Mouse (Mus musculus) testis, postnatal 10 days (tissue): ENCODE measurements at regions not wholly inside any gene's neighbourhood (a gene's known extent, or its start where the extent isn't known, plus 50 kb on each side); places are given as distances from the start of the nearest gene placed in this dataset.
"Not testable (repeated sequence)": the region's sequence is repeated elsewhere in the genome, so short reads cannot be mapped to it uniquely, and the experiment has no call there.

Experiments used
- DNase-seq: peaks from one replicate; pipeline ENCODE4 v3.0.0; 2021; ENCODE audit warnings: low spot score

DNA sequence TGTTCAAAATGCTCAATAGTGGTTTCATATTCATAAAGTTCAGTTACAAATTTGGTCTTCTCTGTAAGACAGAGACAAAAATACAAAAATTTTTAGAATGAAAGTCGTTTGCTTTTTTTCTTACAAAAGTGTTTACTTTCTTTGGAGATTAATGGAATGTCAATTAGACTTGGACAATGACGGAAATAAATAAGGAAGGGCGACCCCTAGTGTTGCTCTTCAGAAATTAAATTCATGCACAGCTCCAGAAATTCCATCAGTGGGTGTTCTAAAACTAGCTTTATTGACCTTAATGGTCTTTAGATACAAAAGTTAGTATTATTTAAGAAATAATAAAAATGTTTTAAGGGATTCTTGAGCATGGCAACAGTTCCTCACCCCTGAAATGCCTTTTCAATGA is 141.8 kb upstream of the Lama2 start:
- DNase-seq, result peak; percentile 42

DNA sequence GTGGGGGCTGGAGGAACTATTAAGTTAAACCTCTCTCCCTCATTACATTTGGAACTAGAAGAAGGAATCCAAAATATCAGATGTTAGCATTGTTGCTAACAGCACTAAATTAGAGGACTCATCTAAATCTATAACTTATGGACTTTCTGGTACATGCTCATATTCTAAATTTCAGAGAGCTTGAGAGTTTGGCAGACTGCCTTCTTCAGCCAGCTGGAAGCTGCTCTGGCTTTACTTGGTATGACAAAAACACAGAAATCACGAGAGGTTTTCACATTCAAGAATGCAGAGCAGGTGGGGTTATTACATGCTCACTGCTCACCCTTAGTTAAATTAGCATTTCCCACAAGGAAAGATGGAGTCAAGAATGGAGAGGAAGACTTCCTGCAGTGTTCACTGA is 182.8 kb upstream of the Lama2 start:
- DNase-seq, result no peak

DNA sequence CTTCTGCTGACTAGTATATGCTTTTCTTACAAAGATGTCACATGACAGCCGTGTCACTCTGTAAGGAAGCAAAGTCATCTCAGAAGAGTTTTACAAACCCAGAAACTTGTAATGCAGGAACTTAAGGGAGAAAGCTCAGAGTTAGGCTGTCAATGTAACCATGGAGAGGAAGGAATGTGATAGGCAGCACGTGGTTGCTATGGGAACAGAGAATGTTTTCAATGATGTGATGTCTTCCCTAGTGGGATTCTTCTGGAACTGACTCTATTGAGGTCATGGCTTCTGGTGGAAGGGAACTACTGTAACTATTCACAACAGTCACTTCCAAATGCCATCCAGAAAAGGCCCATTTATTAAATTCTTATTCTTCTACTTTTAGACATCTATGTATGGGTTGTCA is 190.0 kb upstream of the Lama2 start:
- no peak for DNase-seq

DNA sequence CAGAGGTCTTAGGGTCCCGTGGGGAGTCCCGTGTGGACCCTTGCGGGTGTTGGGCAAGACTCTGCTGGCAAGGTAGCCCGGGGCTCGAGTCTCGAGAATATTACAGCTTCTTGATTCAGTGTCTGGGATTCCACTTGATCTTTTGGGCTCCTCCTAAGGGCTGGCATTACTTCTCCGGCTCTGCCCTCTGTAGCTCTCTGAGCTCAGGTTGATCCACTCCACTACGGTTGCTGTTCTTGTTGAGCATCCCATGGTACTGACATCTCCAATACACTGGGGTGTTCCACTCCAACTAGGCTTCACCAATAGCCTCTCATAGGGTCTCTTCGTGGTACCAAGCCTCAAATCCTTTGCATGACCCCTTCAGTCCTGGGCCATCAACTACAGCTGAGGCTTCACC is 206.1 kb upstream of the Lama2 start:
- not testable (repeated sequence) for DNase-seq

DNA sequence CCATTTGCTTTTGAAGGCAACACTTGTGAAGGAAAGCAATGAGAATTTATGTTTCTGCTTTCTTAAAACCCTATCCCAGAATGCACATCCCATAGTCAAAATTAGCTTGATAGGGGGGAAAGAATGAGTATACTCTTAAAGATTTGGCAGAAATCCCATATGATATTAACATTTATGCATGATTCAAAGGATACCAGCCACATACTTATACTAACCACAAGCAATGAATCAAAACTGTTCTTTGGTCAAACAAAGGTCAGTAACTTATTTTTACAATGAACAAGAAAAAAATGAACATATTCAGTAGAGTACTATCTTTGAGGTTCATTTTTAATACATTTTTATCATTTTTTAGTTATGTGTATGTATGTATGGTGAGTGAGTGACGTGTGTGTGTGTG is 208.8 kb upstream of the Lama2 start:
- DNase-seq, result no peak

DNA sequence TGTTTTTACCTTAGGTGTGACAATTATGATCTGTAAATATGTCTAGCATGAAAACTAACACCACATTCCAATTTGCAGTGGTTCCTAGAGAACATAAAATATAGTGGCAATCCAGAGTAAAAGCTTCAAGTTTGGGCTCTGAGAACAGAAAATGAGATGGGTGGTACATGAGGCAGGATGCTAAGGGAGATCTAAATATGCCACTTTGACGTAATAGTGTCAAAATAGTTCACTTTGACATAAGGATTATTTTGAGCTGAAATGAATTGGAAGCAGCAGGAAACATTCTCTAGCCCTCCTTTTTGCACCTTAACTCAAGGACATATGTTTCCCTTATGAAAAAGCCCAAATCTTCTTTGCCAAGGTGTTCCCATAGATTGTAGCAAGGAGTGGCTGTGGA is 219.1 kb upstream of the Lama2 start:
- DNase-seq, result no peak

DNA sequence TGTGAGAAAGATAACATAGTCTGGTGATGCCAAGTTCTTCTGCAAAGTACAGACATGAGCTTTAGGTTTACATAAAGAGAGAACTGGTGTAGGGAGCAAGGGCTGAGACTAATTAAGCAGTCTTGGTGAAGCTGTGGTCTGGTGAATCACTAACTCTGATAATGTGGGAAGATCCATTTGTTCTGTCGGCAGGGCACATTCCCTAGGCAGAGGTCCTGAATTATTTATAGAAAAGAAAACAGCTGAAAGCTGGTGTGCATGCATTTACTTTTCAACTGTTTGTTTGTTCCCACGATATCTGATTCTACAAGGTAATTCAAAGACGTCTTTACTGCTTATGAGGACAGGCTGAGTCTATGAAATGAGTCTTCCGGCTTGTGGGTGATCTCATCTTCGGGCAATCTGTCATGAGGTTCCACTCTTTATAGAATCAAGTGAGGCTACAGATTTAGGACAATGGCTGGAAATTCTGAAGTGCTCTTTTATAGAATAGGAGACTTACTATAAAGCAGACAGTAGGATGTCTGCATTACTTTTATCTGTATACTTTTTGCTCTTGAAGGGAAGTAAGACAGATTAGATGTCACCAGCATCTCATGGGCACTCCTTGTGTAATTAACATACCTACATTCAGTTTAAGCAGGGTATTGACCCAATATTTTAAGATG is 221.6 kb upstream of the Lama2 start:
- DNase-seq, result no peak

DNA sequence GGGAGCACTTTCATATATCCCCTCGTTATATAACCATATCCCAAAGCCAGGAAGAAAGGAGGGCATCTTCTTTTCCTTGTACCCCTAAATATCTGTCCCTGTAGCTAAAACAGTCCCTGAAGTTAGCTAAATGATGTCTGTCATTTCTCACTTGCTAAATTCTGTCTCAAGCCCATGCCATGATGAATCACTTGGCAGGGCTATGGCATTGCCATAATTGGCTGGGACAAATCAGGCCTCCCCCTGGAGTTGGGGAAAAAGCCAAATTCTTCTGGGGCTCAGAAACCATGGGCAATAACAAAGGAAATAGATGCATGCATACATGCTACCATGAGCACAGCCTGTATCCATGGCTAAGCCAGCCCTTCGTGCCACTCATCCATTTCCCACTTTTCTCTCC is 223.5 kb upstream of the Lama2 start:
- DNase-seq, result no peak

DNA sequence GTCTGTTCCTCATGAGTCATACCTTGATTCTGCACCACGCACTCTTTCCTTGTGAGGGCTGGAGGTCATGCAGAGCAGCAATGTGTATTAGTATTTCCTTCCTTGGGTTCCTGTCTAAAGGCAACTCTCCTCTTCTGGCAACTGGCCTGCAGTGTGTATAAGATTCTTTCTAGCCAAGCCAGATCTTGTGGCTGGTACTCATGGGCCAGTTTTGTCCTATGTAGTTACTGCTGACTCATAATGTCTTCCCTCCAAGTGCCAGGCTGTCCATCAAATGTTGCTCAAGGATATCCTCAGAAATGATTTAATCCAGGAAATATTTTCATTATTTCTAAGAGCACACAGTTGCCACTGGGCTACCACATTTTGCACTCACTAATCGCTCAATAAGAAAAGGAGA is 211.0 kb upstream of the Ptprk start:
- DNase-seq, result no peak

DNA sequence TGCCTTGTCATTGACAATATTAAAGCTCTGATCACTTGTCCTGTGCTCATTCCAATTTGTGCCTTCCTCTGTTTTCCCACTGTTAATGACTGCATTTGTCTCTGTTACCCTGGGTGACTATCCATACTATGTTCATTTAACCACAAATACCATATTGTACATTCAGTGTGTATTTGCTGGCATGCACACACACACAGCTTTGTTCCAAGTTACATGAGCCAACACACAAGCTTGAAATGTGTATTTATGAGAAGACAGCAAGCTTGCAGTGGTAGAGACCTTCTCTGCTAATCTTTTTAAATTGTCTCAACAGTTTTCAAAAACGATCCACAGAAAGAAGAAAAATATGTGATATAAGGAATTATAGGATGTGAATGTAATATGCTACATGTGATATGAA is 193.8 kb upstream of the Ptprk start:
- no peak for DNase-seq

DNA sequence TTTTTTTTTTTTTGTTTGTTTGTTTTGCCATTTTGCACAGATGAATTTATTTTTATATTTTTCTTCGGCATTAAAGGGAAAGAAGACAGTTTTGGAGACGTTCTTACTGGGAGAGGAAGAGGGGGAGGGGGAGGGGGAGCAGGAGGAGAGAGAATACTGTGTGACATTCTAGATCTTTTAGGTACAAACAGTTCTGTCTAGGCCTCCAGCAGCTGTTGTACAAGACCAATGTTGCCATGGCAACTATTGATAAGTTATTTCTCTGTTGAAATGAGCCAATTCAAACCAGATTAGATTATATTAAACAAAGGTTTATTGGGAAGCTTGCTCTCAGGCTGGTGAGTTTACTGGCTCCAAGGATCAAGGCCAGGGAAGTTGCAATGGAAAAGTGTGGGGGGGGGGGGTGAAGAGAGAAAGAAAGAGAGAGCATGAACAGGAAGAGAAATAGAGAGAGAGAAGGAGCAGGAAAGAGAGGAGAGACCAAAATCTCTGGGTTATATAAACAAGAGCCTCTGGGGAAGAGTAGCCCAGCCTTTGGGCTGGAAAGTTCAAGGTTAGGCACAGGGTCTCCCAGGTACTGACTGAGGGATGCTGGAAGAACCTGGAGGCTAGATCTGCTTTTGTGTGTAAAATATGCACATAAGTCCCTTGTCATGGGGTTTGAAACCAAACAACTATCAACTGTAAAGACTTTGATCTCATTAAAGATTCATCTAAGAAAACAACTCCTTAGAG is 182.7 kb upstream of the Ptprk start:
- peak; percentile 41 for DNase-seq

DNA sequence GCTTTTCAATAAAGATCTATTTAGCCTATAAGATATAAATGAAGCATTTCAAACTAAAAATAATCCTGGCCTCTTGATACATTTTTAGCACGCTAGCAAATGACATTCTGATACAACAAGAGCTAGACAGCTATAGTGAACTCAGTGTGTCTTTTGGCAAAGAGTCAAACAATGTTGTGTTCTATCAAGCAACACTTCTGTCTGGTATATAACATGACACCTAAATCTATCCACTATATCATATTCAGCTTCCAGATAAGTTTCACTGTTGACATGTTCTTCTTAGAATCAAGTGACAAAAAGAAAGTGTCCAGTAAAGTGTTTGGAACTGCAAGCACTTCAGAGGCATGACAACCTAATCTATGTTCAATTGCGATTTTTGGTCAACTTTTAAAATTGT is 158.2 kb upstream of the Ptprk start:
- no peak for DNase-seq

DNA sequence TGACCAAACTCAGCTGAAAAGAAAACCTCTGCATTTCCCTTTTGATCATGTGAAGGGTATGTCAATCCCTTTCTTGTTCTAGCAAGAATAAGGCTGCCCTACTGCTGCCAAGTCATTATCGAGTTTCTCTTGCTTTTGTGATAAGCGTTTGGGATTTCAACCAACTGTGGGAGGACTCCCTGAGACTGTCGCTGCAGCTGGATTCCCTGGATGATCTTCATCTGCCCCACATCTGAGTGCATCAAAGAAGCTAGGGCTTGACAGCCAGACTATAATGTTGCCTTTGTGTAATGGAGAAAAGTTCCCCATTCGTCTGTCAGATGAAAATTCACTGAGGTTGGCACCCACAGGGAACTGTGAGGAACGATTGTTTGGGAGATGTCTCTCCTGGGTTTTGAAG is 147.4 kb upstream of the Ptprk start:
- no peak for DNase-seq

DNA sequence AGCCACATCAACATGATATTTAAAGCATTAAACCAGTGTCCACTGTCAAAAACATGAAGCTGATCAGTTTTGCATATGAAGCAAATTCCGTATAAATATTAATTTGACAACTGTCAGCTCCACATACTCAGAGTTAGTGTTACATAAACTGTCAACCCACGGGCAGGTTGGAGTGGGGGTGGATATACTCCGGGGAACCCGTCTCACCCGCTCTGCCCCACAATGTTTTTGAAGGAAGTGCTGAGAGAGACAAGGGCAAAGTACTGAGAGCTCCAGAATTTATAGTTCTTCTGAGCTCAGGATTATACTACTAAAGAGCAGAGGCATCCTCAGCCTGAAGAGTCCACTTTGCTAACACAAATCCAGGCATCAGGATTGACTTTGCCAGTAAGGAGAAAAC is 132.5 kb upstream of the Ptprk start:
- no peak for DNase-seq

DNA sequence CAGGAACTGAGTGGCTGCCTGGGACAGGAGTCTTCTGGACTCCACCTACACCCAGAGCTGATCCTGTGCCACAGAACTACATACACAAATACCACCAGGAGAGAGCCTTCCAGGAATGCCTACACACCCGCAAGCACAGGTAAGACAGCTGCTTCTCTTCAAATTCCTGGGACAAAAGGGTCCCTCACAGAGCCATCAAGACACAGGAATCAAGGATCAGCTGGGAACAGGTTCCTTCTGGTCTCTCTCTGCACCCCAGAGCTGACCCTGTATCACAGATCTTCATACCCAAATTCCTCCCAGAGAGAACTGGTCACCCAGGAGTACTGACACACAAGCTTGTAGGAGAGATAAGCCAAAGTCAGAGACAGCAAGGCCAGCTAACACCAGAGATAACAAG is 125.5 kb upstream of the Ptprk start:
- no peak for DNase-seq

DNA sequence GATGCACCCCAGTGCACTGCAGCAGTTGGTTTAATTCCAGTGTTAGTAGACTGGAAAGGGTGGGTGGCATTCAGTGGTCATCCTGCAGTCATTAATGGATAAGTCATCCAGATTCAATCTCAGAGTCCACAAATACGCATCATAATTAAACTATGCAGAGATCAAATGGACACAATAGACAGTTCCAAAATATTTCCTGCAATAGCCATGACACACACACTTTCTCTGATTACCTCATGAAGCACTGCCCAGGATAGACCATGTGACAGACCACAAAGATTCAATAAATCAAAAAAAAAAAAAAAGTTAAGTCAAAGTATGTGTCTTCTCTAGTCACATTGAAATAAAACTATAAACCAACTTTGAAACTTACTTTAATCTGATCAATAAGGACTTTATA is 106.4 kb upstream of the Ptprk start:
- no peak for DNase-seq

DNA sequence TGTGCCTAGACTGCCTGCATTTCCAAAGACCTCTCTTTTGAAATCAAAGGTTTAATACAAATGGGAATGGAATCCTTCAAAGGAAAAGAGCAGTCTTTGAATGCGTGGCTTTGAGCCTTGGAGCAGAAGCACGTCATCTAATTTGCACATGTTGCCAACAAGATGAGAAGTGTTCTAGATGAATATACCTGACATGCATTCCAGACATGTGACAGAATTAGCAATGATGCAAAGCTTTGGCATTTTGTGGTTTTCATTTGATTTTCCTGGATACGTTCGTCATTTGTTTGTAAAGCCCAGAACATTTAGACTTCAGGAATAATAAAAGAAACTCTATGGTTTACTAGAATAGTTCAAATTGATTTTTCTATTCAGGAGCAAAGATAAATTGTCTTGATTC is 90.6 kb upstream of the Ptprk start:
- no peak for DNase-seq

DNA sequence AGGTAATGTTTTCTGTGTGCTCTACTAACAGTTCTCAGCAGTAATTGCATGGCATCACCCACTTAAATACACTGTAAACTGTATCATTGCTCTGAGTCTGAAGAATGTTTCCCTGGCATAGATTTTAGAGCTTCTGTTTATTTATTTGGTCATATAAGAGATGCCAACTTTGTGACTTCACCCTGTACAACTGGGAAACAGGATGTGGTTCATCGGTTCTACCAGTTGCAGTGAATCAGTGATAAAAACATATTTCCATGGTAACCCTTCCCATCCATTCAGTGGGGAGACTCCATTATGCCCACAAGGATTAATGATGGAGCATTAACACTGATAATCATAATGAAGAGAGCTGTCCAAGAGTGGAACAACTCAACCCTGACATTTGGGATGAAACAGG is 89.6 kb upstream of the Ptprk start:
- DNase-seq, result no peak

DNA sequence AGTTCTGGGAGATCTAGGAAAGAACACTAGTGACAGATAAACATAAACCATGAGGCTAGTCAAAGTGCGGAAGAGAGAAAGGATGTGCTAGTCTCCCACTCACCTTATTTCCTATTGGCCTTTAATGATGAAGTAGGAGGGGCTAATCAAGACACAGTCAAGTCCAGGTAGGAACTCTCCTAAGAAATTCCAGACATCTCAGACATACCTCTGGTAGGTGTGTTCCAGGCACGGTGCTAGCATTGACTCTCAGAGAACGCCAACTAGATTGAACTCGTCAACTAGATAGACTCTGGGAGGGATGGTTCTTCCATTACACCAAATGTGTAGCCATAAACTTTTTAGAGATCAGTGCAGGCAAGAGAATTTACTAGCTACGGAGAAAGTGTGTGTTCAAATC is 87.6 kb upstream of the Ptprk start:
- DNase-seq, result no peak

DNA sequence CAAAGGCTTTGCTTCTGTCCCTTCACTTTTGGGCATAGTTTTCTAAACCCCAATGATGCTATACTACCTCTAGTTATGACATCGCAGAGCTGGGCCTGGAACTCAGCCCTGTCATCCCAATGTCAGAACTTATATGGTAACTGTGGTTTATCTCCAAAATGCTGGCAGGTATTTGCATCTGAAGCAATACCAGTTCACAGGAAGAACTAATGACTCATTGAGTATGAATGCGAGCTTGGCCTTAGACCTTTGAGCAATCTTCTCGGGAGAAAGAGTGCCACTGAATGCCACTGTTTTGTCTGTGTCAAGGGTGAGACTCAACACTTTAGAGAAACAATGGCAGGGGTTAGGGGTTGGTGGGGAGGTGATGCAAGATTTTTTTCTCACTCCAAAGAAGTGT is 86.6 kb upstream of the Ptprk start:
- no peak for DNase-seq

DNA sequence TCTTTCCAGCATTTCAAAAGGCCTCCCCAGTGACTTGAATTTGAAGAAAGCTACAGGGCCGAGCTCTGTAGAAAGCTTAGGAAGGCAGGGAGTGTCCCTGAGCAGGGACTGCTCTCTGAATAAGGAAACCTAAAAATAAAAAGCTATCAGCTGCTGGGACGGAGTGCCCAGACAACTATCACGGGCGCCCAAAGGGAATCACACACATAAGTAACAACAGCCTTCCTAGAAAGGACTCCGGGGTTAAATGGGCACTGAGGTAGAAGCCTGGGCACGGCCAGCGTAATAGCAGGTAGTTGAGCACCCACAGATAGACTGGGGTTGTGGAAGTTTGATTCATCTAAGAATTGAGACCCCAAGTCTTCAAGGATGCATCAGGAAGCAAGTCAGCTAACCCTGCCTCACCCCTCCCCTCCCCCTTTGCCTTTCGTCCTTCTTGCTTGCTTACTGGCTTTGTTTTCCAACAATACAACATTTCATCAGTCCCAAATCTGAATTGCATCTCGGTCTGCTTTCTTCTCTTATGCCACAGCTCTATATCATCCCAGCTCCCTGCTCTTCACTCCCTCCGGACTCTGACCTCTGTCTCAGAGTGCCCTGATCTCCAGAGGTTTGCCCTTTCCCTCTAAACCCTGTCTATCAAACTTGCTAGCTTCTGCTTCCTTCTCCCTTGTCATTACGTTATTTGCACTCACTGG is 84.1 kb upstream of the Ptprk start:
- no peak for DNase-seq

DNA sequence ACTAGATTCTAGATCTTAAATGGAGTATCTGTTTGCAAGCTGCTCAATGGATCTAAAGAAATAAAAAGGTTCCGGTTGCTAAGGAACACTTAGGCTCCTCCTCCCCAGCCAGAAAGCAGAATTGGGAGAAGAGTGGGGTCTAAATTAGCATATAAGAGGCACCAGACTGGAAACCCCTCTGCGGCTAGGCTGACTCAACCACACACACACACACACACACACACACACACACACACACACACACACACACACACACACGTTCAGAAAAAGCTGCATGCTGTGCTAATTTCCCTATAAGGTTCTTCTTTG is 83.6 kb upstream of the Ptprk start:
- no peak for DNase-seq

DNA sequence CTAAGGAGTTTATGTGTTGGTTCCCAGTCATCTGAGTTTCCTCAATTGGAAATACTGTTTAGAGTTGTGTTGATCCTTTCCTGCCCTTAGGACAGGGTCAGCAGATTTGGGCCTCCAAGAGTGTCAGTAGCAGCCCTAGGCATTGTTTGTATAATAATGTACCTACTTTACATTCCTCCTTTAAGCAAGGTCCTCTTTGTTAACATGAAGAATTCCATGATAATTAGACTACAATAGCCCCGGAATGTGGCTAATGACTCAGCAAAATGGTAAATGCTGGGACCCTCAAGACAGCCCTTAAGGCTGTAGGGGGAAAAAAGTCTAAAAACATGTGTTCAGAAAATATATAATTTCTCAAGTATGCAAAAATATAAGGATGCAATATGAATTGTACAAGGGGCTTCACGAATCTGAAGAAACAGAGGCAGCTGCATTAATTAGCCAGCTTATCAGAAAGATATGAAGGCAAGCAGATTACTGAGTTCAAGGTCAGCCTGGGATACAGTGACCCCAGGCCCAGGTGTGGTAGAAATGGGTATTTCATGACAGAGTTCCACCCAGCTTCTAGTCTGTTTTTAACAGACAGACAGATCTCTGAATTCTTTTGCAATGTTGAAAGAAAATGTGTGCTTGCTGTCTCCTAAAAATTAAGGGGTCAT is 80.1 kb upstream of the Ptprk start:
- no peak for DNase-seq
